Mouse (Mus musculus) CH12.LX (cell line): ENCODE data around the gene Serf1.

Experiments used
- CTCF ChIP-seq, 2 experiments: IDR thresholded peaks in 1 of 2; conservative IDR thresholded peaks in 1 of 2; 2 replicates each; pipeline ENCODE4 v1.5.1; 2011 to 2012; ENCODE audit warnings: low read depth in 2 of 2, low read length in 2 of 2, improper control_type of control experiment in 1 of 2, inconsistent platforms in 1 of 2, mild to moderate bottlenecking in 1 of 2, moderate library complexity in 1 of 2
- ELF1 ChIP-seq: IDR thresholded peaks from 2 replicates; pipeline ENCODE4 v1.6.1; 2014; ENCODE audit warnings: low read depth, mild to moderate bottlenecking, inconsistent platforms, low read length, improper control_type of control experiment
- EP300 ChIP-seq: IDR thresholded peaks from 2 replicates; pipeline ENCODE4 v1.6.1; 2011; ENCODE audit warnings: low read length, improper control_type of control experiment
- MAZ ChIP-seq: IDR thresholded peaks from 2 replicates; pipeline ENCODE4 v1.6.1; 2012; ENCODE audit warnings: low read depth, mild to moderate bottlenecking, inconsistent platforms, low read length, improper control_type of control experiment, moderate library complexity
- NRF1 ChIP-seq: IDR thresholded peaks from 2 replicates; pipeline ENCODE4 v1.6.1; 2014; ENCODE audit warnings: low read depth, mild to moderate bottlenecking, inconsistent platforms, low read length, improper control_type of control experiment, moderate library complexity
- POLR2A ChIP-seq: IDR thresholded peaks from 2 replicates; pipeline ENCODE4 v1.6.1; 2011; ENCODE audit warnings: low read depth, mild to moderate bottlenecking, improper control_type of control experiment, low read length

DNA sequence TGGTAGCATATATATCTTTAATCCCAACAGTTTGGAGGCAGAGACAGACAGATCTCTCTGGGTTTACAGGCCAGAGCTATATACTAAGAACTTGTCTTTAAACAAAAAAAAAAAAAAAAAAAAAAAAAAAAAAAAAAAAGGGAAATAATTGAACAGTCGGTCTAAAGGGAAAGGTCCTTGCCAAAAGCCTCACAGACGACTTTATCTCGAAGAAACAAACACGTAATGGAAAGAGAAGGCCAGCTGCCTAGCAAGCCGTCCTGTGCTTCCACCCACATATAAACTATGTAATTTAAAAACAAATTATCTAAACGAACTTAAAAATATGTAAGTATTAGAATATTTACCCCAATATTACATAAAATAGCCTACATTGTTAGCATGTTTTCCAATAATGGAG, 40.0 kb upstream of the Serf1 start:
- TF ChIP-seq NRF1: no peak
- TF ChIP-seq CTCF (conservative IDR thresholded peaks at IDR 0.05 in 1 of 2, IDR thresholded peaks at IDR 0.05 in 1 of 2; ENCODE audit: low read depth in 2 of 2, low read length in 2 of 2): no peak
- no peak for TF ChIP-seq ELF1
- no peak for TF ChIP-seq EP300
- TF ChIP-seq POLR2A: no peak
- no peak for TF ChIP-seq MAZ
